Mouse (Mus musculus) kidney, embryonic 15.5 days (tissue): ENCODE results near the gene Ifit3b. TPM values are rescaled to one million over a fixed set of nuclear protein-coding genes. Genes with fewer than 3 reads are reported as not detected.
"Not testable (repeated sequence)": the region's sequence is repeated elsewhere in the genome, so short reads cannot be mapped to it uniquely, and the experiment has no call there.

ENCODE experiments used
- ATAC-seq: fragments of 200-750 bp; cut with Nextera tagmentation; replicated peaks from 2 replicates; pipeline ENCODE4 v1.8.0; 2017; ENCODE audit warnings: moderate TSS enrichment; ENCODE audit not compliant: low FRiP score
- H3K27ac ChIP-seq: fragments of 300-500 bp; sonication (generic); 2 replicates; pipeline ENCODE4 v1.5.1; 2015; ENCODE audit warnings: mild to moderate bottlenecking, inconsistent platforms
- H3K27me3 ChIP-seq: fragments of 300-500 bp; sonication (generic); 2 replicates; pipeline ENCODE4 v1.6.1; 2015; ENCODE audit warnings: inconsistent platforms
- H3K36me3 ChIP-seq: fragments of 300-500 bp; sonication (generic); 2 replicates; pipeline ENCODE4 v1.6.1; 2015; ENCODE audit warnings: inconsistent platforms
- H3K4me1 ChIP-seq: fragments of 300-500 bp; sonication (generic); 2 replicates; pipeline ENCODE4 v1.6.1; 2015; ENCODE audit warnings: inconsistent platforms
- H3K4me2 ChIP-seq: fragments of 300-500 bp; sonication (generic); 2 replicates; pipeline ENCODE4 v1.6.1; 2015; ENCODE audit warnings: moderate library complexity, mild to moderate bottlenecking, inconsistent platforms
- H3K4me3 ChIP-seq: fragments of 300-500 bp; sonication (generic); replicated peaks from 2 replicates; pipeline ENCODE4 v1.5.1; 2015; ENCODE audit warnings: mild to moderate bottlenecking, inconsistent platforms
- H3K9ac ChIP-seq: fragments of 300-500 bp; sonication (generic); 2 replicates; pipeline ENCODE4 v1.6.1; 2015; ENCODE audit warnings: mild to moderate bottlenecking, inconsistent platforms
- H3K9me3 ChIP-seq: fragments of 300-500 bp; sonication (generic); replicated peaks from 2 replicates; pipeline ENCODE4 v1.6.1; 2016; ENCODE audit warnings: inconsistent platforms
- WGBS: fragments of 180-500 bp; shearing (Covaris S2); methylation state at CpG from one replicate; pipeline ENCODE4 v1.1.7; 2015; ENCODE audit warnings: mixed read lengths; 5-methylcytosine and 5-hydroxymethylcytosine counted together
- polyA plus RNA-seq: library from polyadenylated mRNA; unstranded; fragments of >200 nt; fragmentation: Nextera tagmentation; extraction: Ambion mirVana; gene quantifications from 2 replicates; pipeline ENCODE4 v1.2.1, GENCODE M21; 2015

Ifit3b gene
- polyA plus RNA-seq, 1 experiment from 2014 or later, result 0.88 TPM

- H3K27me3 ChIP-seq, H3K4me1 ChIP-seq, H3K9ac ChIP-seq, H3K4me3 ChIP-seq, H3K4me2 ChIP-seq, H3K9me3 ChIP-seq, H3K27ac ChIP-seq, H3K36me3 ChIP-seq: not testable (repeated sequence)
- WGBS, result 73% methylated on average over 5 of the region's 5 CpGs
- ATAC-seq, result 0 out of 2 replicates have a peak, but pooled peaks have one; percentile 27
Measured at GRCm38 (mm10) chr19:34585740-34586458, 21.9 kb upstream of the Ifit3b start.

- not testable (repeated sequence) for H3K27ac ChIP-seq
Measured at GRCm38 (mm10) chr19:34587898-34588692, 19.7 kb upstream of the Ifit3b start.

GRCm38 (mm10) chr19:34588959-34589358, 18.8 kb upstream of the Ifit3b start:
- Histone ChIP-seq H3K4me3 (no peak overlapping the region), H3K9me3 (no peaks in the 10 kb centered on the region), H3K36me3 (no peaks in the 10 kb centered on the region), H3K27me3 (no peaks in the 10 kb centered on the region), H3K4me1 (no peaks in the 10 kb centered on the region), H3K9ac (no peak overlapping the region), H3K4me2 (no peak overlapping the region), H3K27ac (no peak overlapping the region)
- ATAC-seq, result no peak

More at GRCm38 (mm10) chr19:34587898-34588692, 19.7 kb upstream of the Ifit3b start:
- H3K36me3 ChIP-seq, ATAC-seq, H3K4me2 ChIP-seq, H3K4me3 ChIP-seq, H3K9me3 ChIP-seq, H3K9ac ChIP-seq, H3K4me1 ChIP-seq, H3K27me3 ChIP-seq: not testable (repeated sequence)
- 74% methylated on average over 7 of the region's 12 CpGs for WGBS

- Histone ChIP-seq H3K4me2 (no peak overlapping the region), H3K27me3 (no peaks in the 10 kb centered on the region), H3K4me1 (no peaks in the 10 kb centered on the region), H3K36me3 (no peaks in the 10 kb centered on the region), H3K4me3 (no peak overlapping the region), H3K27ac (no peak overlapping the region), H3K9ac (no peak overlapping the region), H3K9me3 (no peaks in the 10 kb centered on the region)
- ATAC-seq, result no peak
- WGBS, result 88% methylated on average over 2 of the region's 2 CpGs
Measured at GRCm38 (mm10) chr19:34593456-34593855, 14.3 kb upstream of the Ifit3b start.

- H3K4me1 ChIP-seq, H3K27me3 ChIP-seq, ATAC-seq, H3K9me3 ChIP-seq, H3K36me3 ChIP-seq, H3K4me3 ChIP-seq, H3K27ac ChIP-seq, H3K4me2 ChIP-seq, H3K9ac ChIP-seq: not testable (repeated sequence)
- 80% methylated on average over 3 of the region's 3 CpGs for WGBS
Measured at GRCm38 (mm10) chr19:34594523-34594922, 13.2 kb upstream of the Ifit3b start.

- Histone ChIP-seq H3K27me3 (no peaks in the 10 kb centered on the region), H3K36me3 (no peaks in the 10 kb centered on the region), H3K27ac (no peak overlapping the region), H3K9me3 (no peaks in the 10 kb centered on the region), H3K9ac (no peak overlapping the region), H3K4me3 (no peak overlapping the region), H3K4me1 (no peaks in the 10 kb centered on the region), H3K4me2 (no peak overlapping the region)
- no peak for ATAC-seq
Measured at GRCm38 (mm10) chr19:34596811-34597210, 11.0 kb upstream of the Ifit3b start.

GRCm38 (mm10) chr19:34598341-34598740, 9.4 kb upstream of the Ifit3b start:
- Histone ChIP-seq H3K4me3 (no peak overlapping the region), H3K9ac (no peak overlapping the region), H3K36me3 (no peaks in the 10 kb centered on the region), H3K9me3 (no peaks in the 10 kb centered on the region), H3K27ac (no peak overlapping the region), H3K4me2 (no peak overlapping the region), H3K4me1 (no peaks in the 10 kb centered on the region), H3K27me3 (no peaks in the 10 kb centered on the region)
- no peak for ATAC-seq
- WGBS, result 78% methylated on average over 2 of the region's 2 CpGs

- not testable (repeated sequence) for H3K27me3 ChIP-seq, ATAC-seq, H3K9me3 ChIP-seq, H3K4me1 ChIP-seq, H3K9ac ChIP-seq, H3K4me2 ChIP-seq, H3K36me3 ChIP-seq, H3K27ac ChIP-seq, H3K4me3 ChIP-seq
Measured at GRCm38 (mm10) chr19:34599250-34599649, 8.5 kb upstream of the Ifit3b start.

GRCm38 (mm10) chr19:34601888-34602287, 5.9 kb upstream of the Ifit3b start, which contains the start of gene Ifit1bl1:
TSS of gene Ifit1bl1 (minus strand) at chr19:34601956.
- H3K9me3 ChIP-seq, ATAC-seq: not testable (repeated sequence)

GRCm38 (mm10) chr19:34605472-34605871, 2.3 kb upstream of the Ifit3b start:
- Histone ChIP-seq H3K9ac (no peak overlapping the region), H3K9me3 (no peaks in the 10 kb centered on the region), H3K4me2 (no peak overlapping the region), H3K27ac (no peak overlapping the region), H3K27me3 (no peaks in the 10 kb centered on the region), H3K4me1 (peaks cover 3% of the 10 kb centered on the region; the same call in 1 of the 2 replicates), H3K36me3 (no peaks in the 10 kb centered on the region), H3K4me3 (no peak overlapping the region)
- WGBS, result 94% methylated on average over 3 of the region's 3 CpGs
- no peak for ATAC-seq

More at GRCm38 (mm10) chr19:34601888-34602287, 5.9 kb upstream of the Ifit3b start, which contains the start of gene Ifit1bl1:
- H3K9ac ChIP-seq, H3K27ac ChIP-seq, H3K4me1 ChIP-seq, H3K4me2 ChIP-seq, H3K4me3 ChIP-seq, H3K27me3 ChIP-seq, H3K36me3 ChIP-seq: not testable (repeated sequence)
- 56% methylated on average over 1 of the region's 1 CpGs for WGBS

GRCm38 (mm10) chr19:34610118-34610517, 2.3 kb downstream of the Ifit3b start:
- not testable (repeated sequence) for H3K36me3 ChIP-seq, H3K9ac ChIP-seq, H3K27me3 ChIP-seq, H3K4me3 ChIP-seq, ATAC-seq, H3K4me1 ChIP-seq, H3K4me2 ChIP-seq, H3K9me3 ChIP-seq, H3K27ac ChIP-seq
- WGBS, result 81% methylated on average over 3 of the region's 3 CpGs

- H3K9me3 ChIP-seq, H3K36me3 ChIP-seq, H3K4me1 ChIP-seq, ATAC-seq, H3K27ac ChIP-seq, H3K9ac ChIP-seq, H3K4me2 ChIP-seq, H3K27me3 ChIP-seq, H3K4me3 ChIP-seq: not testable (repeated sequence)
- WGBS, result 84% methylated on average over 6 of the region's 11 CpGs
Measured at GRCm38 (mm10) chr19:34612243-34613001, 4.7 kb downstream of the Ifit3b start.
